Mouse (Mus musculus) 3T3-L1 (cell line): Measurements from ENCODE around the gene Piezo1.
"Not testable (repeated sequence)": the region's sequence is repeated elsewhere in the genome, so short reads cannot be mapped to it uniquely, and the experiment has no call there.

Experiments used
- DNase-seq: peaks from one replicate; pipeline ENCODE4 v3.0.0-alpha.2; 2015; ENCODE audit warnings: low read depth, low spot score

The Piezo1 gene

DNA sequence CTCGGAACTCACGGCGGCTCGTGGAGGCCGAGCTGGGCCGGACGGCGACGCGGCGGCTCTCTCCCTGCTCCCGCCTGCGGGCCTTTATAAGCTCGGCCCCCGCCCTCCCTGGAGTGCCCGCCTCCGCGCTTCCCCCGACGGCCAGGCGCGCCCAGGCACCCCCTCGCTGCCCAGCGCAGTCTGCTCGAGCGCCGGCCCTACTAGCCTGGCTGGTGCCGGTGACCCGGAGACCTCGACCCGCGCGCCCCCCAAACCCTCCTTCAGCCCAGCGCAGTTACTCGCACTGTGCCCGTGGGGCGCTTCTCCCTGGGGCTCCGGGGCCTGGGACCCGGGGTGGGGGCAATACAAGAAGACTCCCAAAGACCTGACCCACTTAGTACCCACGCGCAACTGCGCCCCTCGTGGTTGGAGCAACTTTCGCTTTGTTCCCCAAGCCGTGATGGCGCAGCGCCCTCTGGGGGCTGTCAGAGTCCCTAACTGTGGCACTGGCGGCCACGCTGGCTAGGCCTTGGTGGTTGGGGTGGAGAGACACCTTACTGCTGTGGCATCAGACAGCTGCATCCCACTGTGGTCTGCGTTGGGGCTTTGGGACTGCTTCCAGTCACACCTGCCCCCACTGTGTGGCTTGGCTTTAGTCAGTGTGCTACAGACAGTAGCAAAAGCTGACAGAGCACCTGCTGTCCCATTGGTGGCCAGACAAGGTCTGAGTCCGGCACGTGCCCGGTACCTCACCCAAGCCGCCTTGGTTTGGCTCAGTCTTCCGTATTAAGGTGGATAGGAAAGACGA is at the start of gene Piezo1:
Gene Piezo1, minus strand, starts transcription at position 65 of the 787 bp plus-strand sequence.
- DNase-seq: peak; percentile 91

DNA sequence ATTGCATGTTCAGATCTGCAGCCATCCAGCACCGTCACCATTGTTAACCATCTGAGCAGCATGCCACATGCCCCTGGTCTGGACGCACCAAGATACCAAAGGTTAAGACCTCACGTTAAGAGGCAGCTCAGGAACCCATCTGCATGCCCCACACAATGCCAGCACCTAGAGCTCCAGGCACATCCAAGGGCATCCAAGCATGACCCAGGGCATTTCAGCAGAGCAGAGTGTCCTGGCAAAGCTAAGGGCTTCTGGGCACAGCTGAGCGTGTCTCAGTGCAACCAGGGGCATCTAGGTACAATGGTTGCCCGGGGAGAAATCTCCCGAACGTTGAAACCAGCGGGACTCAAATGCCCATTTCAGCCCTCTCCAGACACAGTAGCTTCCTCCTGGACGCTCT is 49.5 kb upstream of the Piezo1 start:
- DNase-seq: no peak

DNA sequence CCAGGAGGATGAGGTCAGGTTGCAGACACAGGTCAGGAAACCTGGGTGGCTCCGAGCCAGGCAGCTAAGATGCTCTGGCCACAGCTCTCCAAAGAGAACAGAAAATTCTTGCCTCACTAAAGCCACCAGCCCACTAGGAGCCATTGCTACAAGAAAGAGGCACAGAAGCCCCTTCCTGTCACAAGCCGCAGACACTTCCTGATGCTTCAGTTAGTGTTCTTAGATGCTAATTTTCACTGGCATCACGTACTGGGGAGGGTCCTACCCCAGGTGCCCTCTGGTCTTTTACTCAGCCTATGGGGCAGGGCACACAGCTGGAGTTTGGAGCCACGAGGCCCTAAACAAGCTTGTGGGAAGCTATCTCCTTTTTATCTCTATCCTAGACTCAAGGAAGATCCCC is 44.9 kb upstream of the Piezo1 start:
- no peak for DNase-seq

DNA sequence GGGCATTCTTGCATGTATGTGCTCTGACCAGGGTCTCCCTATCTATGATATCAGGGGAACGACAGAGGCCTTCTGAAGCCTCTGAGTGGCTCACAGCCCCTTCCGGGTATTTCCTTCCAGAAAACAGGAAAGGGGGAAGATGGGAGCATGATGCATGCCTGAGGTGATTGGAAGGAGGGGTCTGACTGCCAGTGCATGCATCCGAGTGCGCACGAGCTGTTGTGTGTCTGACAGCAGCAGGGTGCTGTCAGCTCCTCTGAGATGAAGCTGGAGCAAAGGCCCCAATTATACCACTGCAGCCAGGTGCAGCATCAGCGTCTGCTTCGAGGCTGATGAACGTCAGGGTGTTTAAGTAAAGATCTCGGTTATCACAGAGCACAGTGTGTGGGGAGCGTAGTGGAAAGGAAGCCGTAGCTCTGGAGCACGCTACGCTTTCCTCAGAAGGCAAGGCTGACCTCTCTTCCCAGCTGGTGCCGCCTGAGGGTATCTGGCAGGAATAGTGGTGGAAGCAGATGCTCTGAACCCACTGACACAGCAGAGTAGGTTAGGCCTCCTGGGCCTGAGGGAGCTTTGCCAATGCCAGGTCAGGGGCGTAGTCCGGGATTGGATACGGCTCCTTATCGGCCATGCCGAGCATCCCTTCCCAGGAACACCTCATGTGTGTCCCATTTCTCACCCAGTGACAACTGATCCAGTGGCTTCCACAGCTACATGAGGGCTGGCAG is 42.8 kb upstream of the Piezo1 start:
- no peak for DNase-seq

DNA sequence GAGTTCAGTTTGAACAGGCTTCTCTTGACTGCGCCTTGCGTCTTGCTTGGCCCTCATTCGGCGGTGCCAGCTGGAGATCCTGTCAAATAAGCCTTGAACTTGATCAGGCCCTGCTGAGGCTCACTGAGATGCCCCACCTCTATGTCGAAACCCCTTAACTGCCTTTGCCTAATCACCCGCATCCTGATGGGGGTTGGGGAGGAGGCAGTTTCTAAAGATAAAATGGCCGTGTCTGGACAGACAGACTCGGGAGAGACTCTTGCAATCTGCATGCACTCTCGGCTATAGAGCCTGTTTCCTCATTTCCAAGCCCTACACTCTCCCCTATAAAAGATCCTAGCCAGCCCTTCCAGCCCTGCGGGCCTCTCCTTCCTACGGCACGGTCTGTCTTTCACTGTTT is 42.1 kb upstream of the Piezo1 start:
- DNase-seq: no peak

DNA sequence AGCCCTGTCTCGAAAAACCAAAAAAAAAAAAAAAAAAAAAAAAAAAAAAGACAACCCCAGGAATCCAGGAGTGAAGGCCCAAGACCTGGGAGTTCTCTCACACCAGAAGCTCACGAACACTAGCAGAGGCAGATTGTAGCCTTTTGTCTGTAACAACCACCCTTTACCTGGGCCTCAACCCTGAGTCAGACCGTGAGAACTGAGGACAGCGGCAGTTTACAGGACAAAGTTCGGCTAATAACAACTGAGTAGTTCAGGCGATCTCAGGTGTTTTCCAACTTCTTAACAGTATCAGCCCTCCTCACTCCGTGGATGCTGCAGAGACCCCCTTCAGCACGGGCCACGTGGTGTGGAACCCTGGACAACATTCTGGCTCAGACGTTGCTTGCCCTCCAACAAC is 35.6 kb upstream of the Piezo1 start:
- no peak for DNase-seq

DNA sequence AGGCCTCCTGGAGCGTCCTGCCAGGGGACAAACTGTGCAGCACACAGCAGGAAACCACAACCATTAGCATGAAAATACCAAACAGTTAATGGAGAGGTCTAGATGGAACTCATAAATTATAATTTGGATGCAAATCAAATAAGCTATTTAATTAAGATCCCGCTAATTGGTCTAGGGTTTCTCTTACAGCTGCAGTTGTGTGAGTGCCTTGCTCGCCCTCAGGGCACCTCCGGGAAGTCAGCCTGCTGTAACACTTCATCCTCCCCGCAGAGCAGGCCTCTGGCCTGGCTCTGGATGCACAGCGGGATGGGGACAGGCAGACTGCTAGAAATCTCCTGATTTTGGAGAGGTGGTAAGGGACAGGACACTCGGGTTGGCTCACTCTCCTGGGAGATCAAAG is 35.0 kb upstream of the Piezo1 start:
- DNase-seq: peak; percentile 39

DNA sequence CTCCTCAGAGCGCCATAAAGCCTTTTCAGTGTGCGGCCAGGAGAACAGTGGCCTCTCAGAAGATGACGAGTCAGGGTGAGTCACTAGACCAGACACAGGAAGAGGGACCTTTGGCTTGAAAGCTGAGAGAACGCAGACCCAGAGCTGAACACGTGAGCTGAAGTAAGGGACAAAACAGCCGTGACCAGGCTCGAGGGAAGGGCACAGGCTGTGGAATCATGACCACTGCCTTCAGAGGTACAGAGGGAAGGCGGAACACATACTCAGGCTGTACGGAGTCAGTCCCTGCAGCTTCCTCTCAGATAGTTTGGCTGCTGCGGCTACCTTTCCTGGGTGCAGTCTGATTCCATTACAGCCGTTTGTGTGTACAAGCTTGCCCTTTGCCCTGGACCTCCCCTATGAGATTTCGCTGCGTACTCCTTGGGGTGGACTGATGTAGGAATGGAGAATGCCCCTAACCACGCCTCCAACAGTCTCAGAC is 34.3 kb upstream of the Piezo1 start:
- peak; percentile 95 for DNase-seq

DNA sequence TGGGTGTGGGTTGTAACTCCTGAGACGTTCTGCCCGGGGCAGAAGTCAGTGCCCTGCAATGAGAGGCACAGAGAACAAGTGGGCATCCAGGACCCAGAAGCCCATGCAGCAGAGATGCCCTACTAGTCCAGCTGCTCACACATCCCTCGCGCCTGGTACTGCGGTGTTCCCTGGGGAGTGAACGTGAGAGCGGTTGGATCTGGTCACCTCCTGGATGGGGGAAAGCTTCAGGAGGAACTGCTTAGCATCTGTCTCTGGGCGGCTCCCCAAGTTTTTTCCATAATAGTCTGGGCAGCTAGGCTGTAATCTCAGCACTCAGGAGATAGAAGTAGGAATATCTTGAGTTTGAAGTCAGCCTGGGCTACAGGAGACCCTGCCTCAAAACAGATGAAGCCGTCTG is 33.9 kb upstream of the Piezo1 start:
- DNase-seq: peak; percentile 80

DNA sequence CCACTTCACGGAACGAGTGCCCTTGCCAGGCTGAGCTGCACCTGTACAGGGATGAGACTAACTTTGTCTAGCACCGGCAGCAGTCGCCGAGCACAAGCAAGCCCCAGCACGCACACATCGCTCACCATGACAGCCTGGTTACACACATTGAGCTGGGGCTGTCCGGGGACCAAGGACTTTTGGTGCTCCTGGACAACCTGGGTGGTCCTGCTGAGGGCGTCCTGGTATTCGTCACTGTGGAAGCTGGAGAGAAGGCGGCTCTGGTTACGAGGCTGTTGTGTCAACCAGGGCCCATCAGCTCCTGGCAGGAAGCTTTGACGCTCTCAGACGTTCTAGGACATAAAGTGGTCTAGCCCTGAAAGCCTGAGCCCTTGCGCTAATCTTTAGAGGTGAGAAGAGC is 29.8 kb upstream of the Piezo1 start:
- no peak for DNase-seq

DNA sequence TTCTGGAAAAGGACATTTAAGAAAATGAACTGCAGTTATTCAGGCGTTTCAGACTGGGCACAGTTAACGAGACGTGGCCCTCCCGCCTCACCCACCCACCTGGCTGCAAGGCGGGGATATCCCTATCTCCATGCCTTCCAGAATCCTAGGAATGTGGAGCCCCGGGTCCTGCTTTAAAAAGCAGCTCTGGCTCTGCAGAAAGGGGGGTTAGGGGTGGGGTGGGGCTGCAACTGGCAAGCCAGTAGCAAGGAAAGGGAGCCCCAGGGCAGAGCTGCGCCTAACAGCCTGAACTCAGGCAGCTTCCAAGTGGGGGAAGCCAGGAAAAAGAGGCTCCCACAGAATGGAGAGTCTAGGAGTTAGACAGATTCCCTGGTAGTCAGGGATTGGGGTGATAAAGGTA is 28.1 kb upstream of the Piezo1 start:
- DNase-seq: no peak

DNA sequence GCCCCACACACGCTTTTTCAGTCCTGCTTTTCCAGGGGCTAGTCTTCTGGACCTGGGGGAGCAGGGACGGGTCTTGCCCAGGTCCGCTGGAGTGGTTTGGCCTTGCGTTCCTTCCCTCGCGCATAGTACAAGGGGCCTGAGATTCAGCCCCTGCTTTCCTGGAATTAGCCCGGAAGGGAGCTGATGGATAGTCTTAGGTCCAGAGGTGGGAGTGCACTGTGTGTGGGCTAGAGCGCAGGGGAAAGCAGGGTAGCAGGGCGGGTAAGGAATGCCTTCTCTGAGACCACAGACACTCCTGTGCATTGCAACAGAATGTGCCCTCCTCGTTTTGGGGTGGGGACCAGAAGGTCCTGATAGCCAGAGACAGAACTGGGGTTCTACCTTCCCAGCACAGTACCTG is 26.0 kb upstream of the Piezo1 start:
- no peak for DNase-seq

DNA sequence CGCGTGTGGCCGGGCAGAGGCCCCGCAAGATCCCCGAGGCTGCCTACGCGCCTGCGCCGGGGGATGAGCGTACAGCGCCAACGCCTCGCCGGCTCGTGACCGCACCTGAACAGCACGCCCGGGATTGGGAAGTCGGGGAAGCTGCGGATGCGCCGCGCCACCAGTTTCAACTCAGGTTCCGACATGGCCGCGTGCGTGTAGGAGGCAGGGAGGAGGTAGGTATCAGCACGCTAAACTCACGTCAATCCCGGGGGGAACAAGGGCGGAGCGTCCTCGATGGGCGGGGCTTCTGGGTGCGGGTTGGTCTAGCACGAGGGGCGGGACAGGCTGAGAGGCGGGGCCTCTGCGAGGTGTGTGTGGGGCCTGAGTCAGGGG is 25.5 kb upstream of the Piezo1 start, which contains the start of gene Aprt:
Gene Aprt, minus strand, starts transcription at position 262 of the 375 bp plus-strand sequence.
- DNase-seq: peak; percentile 97

DNA sequence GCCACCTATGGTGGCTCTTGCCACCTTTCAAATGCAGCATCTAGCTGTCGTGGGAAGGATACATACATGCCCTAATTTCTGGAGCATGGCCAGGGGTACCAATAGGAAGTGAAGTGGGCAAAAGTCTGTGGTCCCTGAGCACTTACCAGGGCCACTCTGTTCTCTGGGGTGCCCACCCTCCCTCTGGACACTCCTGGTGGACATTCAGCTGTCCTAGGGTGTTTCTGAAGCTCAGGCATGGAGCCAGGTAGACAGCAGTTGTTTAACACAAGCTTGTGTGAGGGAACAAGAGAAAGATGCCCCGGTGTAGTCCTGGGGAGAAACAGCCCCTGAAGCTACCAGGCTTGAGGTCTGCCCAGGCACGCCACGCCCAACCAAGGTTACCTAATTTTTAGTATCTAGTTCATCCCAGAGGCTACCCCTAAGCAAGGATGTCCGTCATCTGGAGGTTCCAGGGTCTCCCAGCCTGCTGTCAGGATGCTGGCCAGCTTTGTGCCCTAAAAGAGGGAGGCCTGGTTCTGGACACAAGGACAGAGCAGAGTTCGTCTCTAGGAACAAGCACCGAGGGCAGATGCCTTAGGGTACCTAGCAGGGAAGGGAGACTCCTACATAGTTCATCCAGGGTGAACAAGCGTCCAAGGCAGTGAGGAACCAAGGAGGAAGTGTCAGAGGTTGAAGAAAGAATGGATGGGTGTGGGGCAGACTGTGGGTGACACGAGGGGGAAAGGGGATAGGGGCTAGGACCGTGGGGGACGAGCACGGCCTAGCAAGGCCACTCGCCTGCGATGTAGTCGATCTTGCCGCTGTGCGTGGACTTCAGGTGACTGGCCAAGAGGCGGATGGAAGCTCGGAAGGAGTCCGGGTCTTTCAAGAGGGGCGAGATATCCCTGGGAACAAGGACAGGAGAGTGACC is 24.9 kb upstream of the Piezo1 start:
- peak; percentile 44 for DNase-seq

DNA sequence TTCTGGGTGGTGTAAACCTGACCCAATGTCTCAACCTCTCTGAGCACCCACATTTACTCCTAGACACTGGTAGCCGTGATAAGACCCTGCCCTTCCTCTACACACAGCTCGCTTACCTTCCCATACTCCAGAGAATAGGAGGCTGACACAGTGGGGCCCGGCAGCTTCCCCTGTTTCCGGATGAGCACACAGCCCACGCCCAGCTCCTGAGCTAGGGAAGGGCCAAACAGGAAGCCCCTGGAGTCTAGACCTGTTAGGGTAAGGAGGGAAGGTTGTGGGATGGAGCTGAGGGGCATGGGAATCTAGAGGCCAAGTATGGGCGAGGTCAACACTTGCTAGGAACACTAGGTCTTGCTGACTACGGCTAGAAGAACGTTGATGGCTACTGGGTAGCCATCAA is 24.2 kb upstream of the Piezo1 start:
- DNase-seq: no peak

DNA sequence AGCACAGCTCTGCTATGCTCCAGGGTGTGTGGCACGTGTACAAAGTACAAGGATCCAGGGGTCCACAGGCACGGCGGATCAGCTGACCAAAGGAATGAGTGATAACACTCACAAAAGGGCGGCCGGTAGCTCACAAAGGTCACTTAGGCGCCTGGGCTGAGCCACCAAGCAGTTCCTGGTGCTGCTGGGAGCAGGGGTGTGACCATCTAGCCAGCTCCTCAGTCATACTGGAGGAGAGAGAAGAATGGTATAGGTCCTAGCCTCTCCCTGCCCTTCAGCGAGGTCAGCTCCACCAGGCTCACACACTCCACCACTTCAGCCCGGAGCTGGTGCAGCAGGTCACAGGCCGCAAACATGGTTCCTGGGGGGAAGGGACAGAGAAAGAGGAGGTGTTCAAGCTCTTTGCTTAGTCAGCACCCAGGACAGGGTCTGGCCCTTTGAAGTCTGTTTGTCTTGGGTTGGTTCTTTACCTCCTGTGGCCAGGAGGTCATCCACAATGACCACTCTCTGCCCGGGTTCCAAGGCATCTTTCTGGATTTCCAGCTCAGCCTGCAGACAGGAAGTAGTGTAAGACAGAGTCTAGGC is 23.6 kb upstream of the Piezo1 start:
- peak; percentile 56 for DNase-seq

DNA sequence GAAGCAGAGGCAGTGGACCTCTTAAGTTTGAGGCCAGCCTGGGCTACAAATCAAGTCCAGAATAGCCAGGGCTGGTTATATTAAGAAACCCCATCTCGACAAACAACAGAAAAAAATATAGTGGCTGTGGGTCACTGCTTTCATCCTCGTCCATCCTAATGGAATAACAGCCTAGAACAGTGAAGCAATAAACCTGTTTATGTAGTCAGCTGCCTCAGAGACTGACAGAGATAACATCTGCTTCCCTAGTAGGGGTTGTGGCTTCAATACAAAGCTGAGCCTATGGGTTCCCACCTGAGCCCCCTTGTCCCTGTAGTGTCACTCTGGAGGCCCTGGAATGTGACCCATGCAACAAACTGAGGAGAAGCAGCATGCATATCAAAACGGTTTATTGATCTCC is 23.1 kb upstream of the Piezo1 start:
- no peak for DNase-seq

DNA sequence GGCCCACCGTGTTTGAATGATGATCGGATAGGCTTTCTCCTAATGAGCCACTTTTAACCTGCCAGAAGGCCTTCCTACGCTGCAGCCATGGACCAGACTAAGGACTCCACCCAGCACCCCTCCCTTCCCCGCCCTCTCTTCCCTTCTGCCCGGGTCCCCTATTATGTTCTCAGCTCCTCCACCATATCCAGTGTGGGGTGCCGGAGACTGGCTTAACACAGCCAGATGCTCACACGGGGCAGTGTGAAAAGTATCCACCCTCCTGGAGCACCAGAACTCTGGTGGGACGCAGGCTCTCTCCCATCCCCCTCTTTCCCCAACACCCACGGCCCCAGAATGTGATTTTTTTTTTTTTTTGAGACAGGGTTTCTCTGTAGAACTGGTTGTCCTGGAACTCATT is 22.4 kb upstream of the Piezo1 start:
- DNase-seq: no peak

DNA sequence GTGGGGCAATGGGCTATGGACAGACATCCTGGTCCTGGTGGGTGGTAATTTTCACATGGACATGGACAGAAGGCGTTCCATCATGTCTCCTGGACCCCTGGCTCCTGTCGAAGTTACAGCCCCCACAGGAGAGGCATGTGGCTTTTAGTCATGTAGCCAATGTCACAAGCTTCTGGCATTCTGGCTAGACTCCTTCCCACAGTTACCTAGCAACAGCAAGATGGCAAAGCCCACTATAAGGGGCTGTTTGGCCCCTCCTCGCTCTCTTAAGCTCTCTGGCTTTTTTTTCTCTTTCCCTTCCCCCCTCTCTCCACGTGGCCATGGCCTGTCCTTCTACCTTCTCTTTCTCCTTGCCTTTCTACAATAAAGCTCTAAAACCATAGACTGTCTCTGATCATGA is 22.0 kb upstream of the Piezo1 start:
- DNase-seq: not testable (repeated sequence)

DNA sequence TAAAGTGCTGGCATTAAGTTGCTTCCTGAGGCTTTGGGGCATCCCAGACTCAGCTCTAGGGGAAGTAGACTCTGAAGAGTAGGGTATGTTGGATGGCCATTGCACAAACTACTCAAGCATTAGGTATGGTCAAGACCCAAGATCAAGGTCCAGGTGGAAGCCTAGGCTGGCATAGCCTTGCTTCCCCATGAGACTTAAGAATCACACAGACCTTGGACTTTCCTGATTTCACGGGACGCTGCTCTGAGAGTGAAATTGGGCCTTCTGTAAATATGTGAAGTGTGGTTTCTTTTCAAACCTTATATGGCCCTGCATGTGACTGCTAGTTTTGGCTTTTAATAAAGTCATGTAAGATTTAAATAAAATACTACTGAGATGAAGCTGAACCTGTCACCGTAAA is 21.6 kb upstream of the Piezo1 start:
- DNase-seq: no peak

DNA sequence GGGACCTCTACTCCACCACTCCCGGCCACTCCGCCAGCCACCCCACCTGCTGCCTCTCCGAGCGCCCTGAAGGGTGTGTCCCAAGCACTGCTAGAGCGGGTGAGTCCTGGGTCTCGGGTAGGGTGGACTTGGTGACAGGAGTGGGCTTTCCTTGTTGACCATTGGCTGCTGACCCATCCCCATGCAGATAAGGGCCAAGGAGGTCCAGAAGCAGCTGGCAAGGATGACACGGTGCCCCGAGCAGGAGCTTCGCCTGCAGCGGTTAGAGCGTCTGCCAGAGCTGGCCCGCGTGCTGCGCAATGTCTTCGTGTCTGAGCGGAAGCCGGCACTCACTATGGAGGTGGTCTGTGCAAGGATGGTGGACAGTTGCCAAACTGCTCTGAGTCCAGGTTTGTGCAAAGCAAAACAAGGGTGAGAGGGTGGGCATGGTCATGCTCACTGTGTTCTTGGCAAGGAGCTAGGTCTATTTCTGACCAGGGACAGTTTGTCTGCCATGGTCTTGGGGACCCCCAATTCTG is 20.7 kb upstream of the Piezo1 start:
- DNase-seq: no peak
